Mouse (Mus musculus): Measurements from ENCODE around the gene Mblac1.

DNA sequence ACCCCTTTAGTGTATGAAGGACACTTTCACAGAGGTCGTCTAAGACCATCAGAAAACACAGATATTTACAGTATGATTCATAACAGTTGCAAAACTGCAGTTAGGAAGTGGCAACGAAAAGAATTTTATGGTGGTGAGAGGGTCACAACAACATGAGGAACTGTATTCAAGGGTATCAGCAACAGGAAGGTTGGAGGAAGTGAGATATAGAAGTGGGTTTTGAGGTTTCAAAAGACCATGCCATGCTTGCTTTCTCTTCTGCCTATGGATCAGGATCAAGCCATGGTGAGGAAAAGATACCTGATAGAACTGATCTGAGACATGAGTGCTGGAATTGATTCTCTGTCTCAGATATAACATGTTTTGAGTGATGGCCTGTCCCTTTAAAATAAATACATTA, 33.3 kb downstream of the Mblac1 start:
- TF ChIP-seq POLR2A (IDR thresholded peaks at IDR 0.05; ENCODE audit: insufficient read depth, low read length), result no peak
- no peak for TF ChIP-seq EP300 (IDR thresholded peaks at IDR 0.05; ENCODE audit: insufficient read depth, low read depth, low read length)
